Mouse (Mus musculus) left cerebral cortex, postnatal 4 days (tissue): Measurements from ENCODE around the gene Olfr1325. TPM values are rescaled to one million over a fixed set of nuclear protein-coding genes. Genes with fewer than 3 reads are reported as not detected.
"Not testable (repeated sequence)": the region's sequence is repeated elsewhere in the genome, so short reads cannot be mapped to it uniquely, and the experiment has no call there.

Experiments used
- DNase-seq: peaks from one replicate; pipeline ENCODE4 v3.0.0-alpha.2; 2022
- intact Hi-C: fragments of 180-260 bp; cut with DNase I; formaldehyde crosslinking; loops from one replicate; pipeline ENCODE4 v1.15.1; 2025
- total RNA-seq, 2 experiments: library from RNA; stranded (reverse); gene quantifications; 2 replicates each; pipeline ENCODE4 v1.2.3; 2021

Gene Olfr1325
- total RNA-seq: not detected

DNA sequence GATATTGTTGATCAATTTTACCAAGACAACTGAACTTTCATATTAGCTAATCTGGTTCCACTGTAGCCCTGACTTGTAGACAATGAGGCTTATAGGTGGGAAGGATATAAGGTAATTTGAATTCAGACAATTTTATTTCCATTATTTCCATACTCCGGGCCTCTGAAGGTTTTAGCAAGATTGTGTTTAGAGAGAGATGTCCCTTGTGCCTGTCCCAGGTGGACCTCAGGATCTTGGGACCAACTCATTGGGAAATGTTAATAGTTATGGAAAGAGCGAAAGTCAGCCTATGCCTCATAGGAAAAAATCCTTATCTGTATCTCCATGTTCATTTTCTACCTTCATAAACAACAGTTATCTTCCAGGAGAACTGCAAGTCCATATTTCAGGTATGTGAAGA lies at the start of gene Olfr1325:
Olfr1325 (plus strand) TSS at position 301 of the 400 bp plus-strand sequence.
- intact Hi-C loops: no loop called here

DNA sequence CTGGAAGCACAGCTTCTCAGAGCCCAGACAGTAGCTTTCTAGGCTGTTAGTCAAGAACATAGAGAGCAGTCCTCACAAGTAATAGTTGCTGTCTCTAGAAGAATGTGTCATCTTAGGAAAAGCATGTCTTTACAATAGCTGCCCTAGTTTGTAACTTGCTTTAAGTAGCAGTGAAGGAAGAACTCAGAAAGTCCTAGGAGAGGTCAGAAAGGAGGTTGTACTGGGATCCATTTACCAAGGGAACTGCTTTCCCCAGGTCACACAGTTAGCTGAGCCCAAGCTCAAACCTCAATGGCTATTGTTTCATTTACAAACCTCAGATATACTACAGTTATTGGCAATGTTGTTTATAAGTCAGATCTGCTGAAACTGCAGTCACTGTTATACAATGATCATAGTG lies 17.7 kb upstream of the Olfr1325 start, which contains the start of gene Olfr1326-ps1:
Olfr1326-ps1 (minus strand) TSS at position 101 of the 400 bp plus-strand sequence.
- DNase-seq: no peak
- intact Hi-C loops: no loop called here

More for the DNA sequence above, at the start of gene Olfr1325:
- DNase-seq: no peak

DNA sequence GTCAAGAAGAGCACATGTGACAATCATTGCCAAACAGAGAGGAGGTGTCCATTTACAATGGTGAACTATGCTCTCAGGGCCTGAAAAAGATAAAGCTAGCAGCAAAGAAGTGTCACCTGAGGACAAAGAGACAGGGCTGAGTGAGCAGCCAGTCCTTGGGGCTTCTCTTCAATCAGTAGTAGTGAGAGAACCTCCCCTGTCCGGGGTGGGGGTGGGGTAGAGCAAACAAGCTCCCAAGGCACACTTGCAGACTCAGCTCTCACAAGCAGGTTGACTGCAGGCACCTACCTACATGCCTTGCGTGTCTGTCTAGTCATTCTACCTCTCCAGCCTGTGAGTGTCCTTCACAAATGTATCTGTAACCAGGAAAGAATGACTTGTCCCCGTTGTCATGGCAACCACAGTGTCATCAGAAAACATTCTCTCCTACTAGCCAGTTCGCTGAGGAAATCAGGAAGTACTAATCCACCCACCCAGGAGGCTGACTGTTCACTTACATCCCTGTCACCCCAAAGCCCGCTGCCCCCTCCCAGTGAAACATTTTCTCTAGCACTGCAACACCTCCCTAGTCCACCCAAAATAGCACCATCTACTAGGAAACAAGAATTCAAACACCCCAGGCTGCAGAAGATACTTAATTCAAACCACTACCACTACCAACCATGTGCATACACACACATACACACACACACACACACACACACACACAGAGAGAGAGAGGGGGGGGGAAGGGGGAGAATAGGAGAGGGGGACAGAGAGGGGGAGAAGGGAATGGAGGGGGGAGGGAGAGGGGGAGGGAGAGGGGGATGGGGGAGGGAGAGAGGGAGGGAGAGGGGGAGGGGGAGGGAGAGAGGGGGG lies 53.2 kb downstream of the Olfr1325 start, which contains the start of gene Gm5640:
Gm5640 (minus strand) TSS at position 170 of the 858 bp plus-strand sequence.
- intact Hi-C loops, DNase-seq: not testable (repeated sequence)

DNA sequence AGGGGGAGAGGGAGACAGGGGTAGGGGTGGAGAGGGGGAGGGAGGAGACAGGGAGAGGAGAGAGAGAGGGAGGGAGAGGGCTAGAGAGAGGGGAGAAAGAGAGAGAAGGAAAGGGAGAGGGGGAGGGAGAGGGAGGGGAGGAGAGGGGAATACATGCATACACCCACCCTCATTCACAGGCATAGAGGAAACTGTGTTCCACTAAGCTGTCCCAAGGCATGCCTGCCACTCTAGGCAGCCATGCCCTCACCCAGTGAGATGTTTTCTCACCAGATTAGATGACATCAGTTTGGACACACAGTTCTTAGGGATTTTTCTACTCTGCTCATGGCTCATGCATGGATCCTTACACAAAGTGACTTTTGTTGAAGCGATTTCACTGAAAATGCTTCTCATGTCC lies 53.9 kb downstream of the Olfr1325 start:
- intact Hi-C loops, DNase-seq: not testable (repeated sequence)

Other genes starting within 250 kb of the Olfr1325 start
- 10 to 100 TPM; 34.2 to 34.5 TPM for gene Lage3, start 239.1 kb upstream of the Olfr1325 start, total RNA-seq
- gene Ubl4a, start 219.5 kb upstream of the Olfr1325 start, total RNA-seq: 10 to 100 TPM; 43.2 to 48.8 TPM
- 1 to 10 TPM; 2.7 to 3.8 TPM for gene Slc10a3, start 219.3 kb upstream of the Olfr1325 start, total RNA-seq
- 10 to 100 TPM; 20.4 to 22.2 TPM for gene Fam3a, start 199.4 kb upstream of the Olfr1325 start, total RNA-seq
- 10 to 100 TPM; 25.9 to 34.0 TPM for gene Ikbkg, start 199.4 kb upstream of the Olfr1325 start, total RNA-seq
- gene G6pdx, start 163.5 kb upstream of the Olfr1325 start, total RNA-seq: 10 to 100 TPM; 48.4 to 50.7 TPM
- not detected for gene Gm6880, start 111.3 kb upstream of the Olfr1325 start, total RNA-seq
- gene Olfr1326-ps1, start 17.8 kb upstream of the Olfr1325 start, total RNA-seq: not detected
- under 1 TPM in 1 of 2 experiments, not detected in 1; 0.40 TPM for gene Gm5640, start 53.0 kb downstream of the Olfr1325 start, total RNA-seq
- gene Gm6890, start 148.2 kb downstream of the Olfr1325 start, total RNA-seq: not detected
- under 1 TPM; 0.14 to 0.22 TPM for gene Gm5936, start 244.5 kb downstream of the Olfr1325 start, total RNA-seq